ENCODE assay signal across 16 mouse cellular contexts in the genomic region with DNA sequence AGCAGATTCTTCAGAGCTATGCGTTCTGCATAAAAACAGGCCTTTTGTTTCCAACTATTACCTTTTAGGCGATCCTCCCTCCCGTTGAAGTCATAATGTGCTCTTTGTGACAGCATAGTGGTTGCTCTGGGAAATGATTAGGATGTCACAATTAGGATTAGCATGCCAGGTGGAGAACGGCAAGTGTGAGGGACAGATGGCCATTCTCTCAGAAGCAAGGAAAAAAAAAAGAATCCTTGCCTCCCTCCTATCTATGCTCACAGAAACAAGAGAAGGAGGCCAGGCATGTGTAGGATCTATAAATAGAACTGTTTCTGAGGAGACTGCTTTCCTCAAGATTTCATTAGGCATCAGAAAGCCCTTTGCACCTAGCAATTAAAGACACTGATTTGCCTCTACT.
DNase-seq lines count a peak whose midpoint lies in the region; ATAC-seq and TF ChIP-seq lines count a peak whose summit lies in the region.
"Had no signal": no experiment of that assay in that cellular context is flagged by ENCODE, and none has a peak within 500 bp of the region (broad histone marks: within the 10 kb centered on the region; RNA-seq: fewer than 3 reads in every experiment).

No protein-coding gene starts in this region.

- H3K4me3 ChIP-seq in hindbrain, embryonic 16.5 days (ENCODE audit: low read length) = no peak overlapping the region
- H3K4me3 ChIP-seq in heart, adult 2 months = no peak overlapping the region
- H3K4me3 ChIP-seq: heart, embryonic 13.5 days; limb, embryonic 12.5 days had no signal

- no peak for TF ChIP-seq POLR2A in brain, embryonic 14.5 days (IDR thresholded peaks at IDR 0.05; ENCODE audit: borderline replicate concordance, extremely low read depth, insufficient read depth, insufficient read length, poor library complexity, severe bottlenecking)
- TF ChIP-seq POLR2A in heart, adult 2 months (IDR thresholded peaks at IDR 0.05; ENCODE audit: insufficient read depth, low read depth, low read length) = no peak

- no peak for TF ChIP-seq EP300 in heart, adult 2 months (IDR thresholded peaks at IDR 0.05; ENCODE audit: insufficient read depth, low read depth, low read length)

- WGBS in hindbrain, embryonic 16.5 days = 26% methylated on average over 4 of the region's 4 CpGs
- 51% methylated on average over 4 of the region's 4 CpGs for whole genome bisulfite sequencing in heart, adult 2 months

- no peak for TF ChIP-seq CTCF in brain, embryonic 14.5 days (IDR thresholded peaks at IDR 0.05; ENCODE audit: borderline replicate concordance, extremely low read depth, insufficient read depth, insufficient read length)
- TF ChIP-seq CTCF in heart, adult 2 months (IDR thresholded peaks at IDR 0.05) = no peak

- no peak overlapping the region for H3K9ac ChIP-seq in hindbrain, embryonic 16.5 days (ENCODE audit: low read depth, low read length)
- no peak overlapping the region for H3K9ac ChIP-seq in heart, adult 2 months (ENCODE audit: low read depth, low read length)
- H3K9ac ChIP-seq: heart, embryonic 13.5 days; limb, embryonic 12.5 days; liver, postnatal 0 days had no signal

- peaks cover 15% of the 10 kb centered on the region for H3K4me1 ChIP-seq in hindbrain, embryonic 16.5 days (ENCODE audit: control insufficient read depth, insufficient read depth, low read depth, low read length)
- no peaks in the 10 kb centered on the region for H3K4me1 ChIP-seq in heart, adult 2 months (ENCODE audit: control insufficient read depth, insufficient read depth, low read length)
- H3K4me1 ChIP-seq: limb, embryonic 12.5 days had no signal

- H3K36me3 ChIP-seq in hindbrain, embryonic 16.5 days (ENCODE audit: control insufficient read depth, insufficient read depth, low read length) = no peaks in the 10 kb centered on the region
- no peaks in the 10 kb centered on the region for H3K36me3 ChIP-seq in heart, adult 2 months (ENCODE audit: control insufficient read depth, insufficient read depth, low read length)
- H3K36me3 ChIP-seq: heart, embryonic 13.5 days; limb, embryonic 12.5 days had no signal

- no peaks in the 10 kb centered on the region for H3K79me2 ChIP-seq in heart, adult 2 months (replicated peaks; ENCODE audit: control insufficient read depth, insufficient read depth, low read length)

- no peak overlapping the region for H3K4me2 ChIP-seq in hindbrain, embryonic 16.5 days (ENCODE audit: low read length)
- H3K4me2 ChIP-seq: heart, embryonic 13.5 days; limb, embryonic 12.5 days had no signal

- H3K9me3 ChIP-seq in hindbrain, embryonic 16.5 days (ENCODE audit: control insufficient read depth, low read length) = no peaks in the 10 kb centered on the region
- H3K9me3 ChIP-seq: heart, embryonic 13.5 days; limb, embryonic 12.5 days had no signal

- no peak for DNase-seq in frontal cortex, postnatal 25 days (ENCODE audit: low spot score in 2 of 2)
- DNase-seq in brain, embryonic 14.5 days (ENCODE audit: low read depth) = peak; percentile 85
- peak; percentile 45 to 61 for DNase-seq in cerebellum, postnatal 36 days
- DNase-seq in lung, postnatal 10 days = no peak
- no peak for DNase-seq in embryo, embryonic 9.5 days (ENCODE audit: extremely low spot score)
- no peak for DNase-seq in heart, adult 2 months
- DNase-seq: embryo, embryonic 11 days; gastrocnemius, postnatal 14 days; kidney, postnatal 10 days; layer of hippocampus, postnatal 36 days; liver, postnatal 0 days; thymus, postnatal 14 days had no signal

- intact Hi-C loops in heart, adult 2 months (cut with DNase I) = no loop called here

- peak; percentile 41 for ATAC-seq in frontal cortex, adult (ENCODE audit: low TSS enrichment)
- ATAC-seq in hindbrain, embryonic 16.5 days = peak; percentile 52
- ATAC-seq: liver, postnatal 0 days had no signal

- no peaks in the 10 kb centered on the region for H3K27me3 ChIP-seq in hindbrain, embryonic 16.5 days (replicated peaks; ENCODE audit: control insufficient read depth, insufficient read depth, low read length)
- no peaks in the 10 kb centered on the region for H3K27me3 ChIP-seq in heart, adult 2 months (ENCODE audit: control insufficient read depth, insufficient read depth, low read length)
- H3K27me3 ChIP-seq: heart, embryonic 13.5 days; limb, embryonic 12.5 days had no signal

- peak overlapping the region; percentile 26; the same call in 1 of the 2 replicates for H3K27ac ChIP-seq in hindbrain, embryonic 16.5 days (ENCODE audit: low read depth, low read length)
- no peak overlapping the region for H3K27ac ChIP-seq in heart, adult 2 months
- H3K27ac ChIP-seq: heart, embryonic 13.5 days; limb, embryonic 12.5 days had no signal

Comparison
In these comparisons a context has a peak if more than half of its experiments do, and no peak if none do; other contexts are left out.
1. DNase-seq: peak in brain, embryonic 14.5 days (single experiment) and cerebellum, postnatal 36 days (2 of 2); none in frontal cortex, postnatal 25 days (0 of 2), lung, postnatal 10 days (single experiment), embryo, embryonic 9.5 days (single experiment) and heart, adult 2 months (0 of 2).